Mouse (Mus musculus) ES-E14 (cell line): Measurements from ENCODE around the gene Rsl1d1.

Source experiments
- CHD2 ChIP-seq: IDR thresholded peaks from 2 replicates; pipeline ENCODE4 v1.6.1; 2014; ENCODE audit warnings: mild to moderate bottlenecking, low read depth, low read length, inconsistent platforms
- HCFC1 ChIP-seq: IDR thresholded peaks from 2 replicates; pipeline ENCODE4 v1.6.1; 2012; ENCODE audit warnings: low read length, inconsistent platforms, borderline replicate concordance; ENCODE audit not compliant: insufficient read depth
- MAFK ChIP-seq: IDR thresholded peaks from 2 replicates; pipeline ENCODE4 v1.6.1; 2014; ENCODE audit warnings: mild to moderate bottlenecking, low read depth, low read length, inconsistent platforms; ENCODE audit not compliant: insufficient read depth
- ZC3H11A ChIP-seq: IDR thresholded peaks from 2 replicates; pipeline ENCODE4 v1.6.1; 2012; ENCODE audit warnings: low read depth, mild to moderate bottlenecking, inconsistent platforms, low read length, borderline replicate concordance
- ZNF384 ChIP-seq: IDR thresholded peaks from 2 replicates; pipeline ENCODE4 v1.6.1; 2012; ENCODE audit warnings: low read depth, low read length, inconsistent platforms

DNA sequence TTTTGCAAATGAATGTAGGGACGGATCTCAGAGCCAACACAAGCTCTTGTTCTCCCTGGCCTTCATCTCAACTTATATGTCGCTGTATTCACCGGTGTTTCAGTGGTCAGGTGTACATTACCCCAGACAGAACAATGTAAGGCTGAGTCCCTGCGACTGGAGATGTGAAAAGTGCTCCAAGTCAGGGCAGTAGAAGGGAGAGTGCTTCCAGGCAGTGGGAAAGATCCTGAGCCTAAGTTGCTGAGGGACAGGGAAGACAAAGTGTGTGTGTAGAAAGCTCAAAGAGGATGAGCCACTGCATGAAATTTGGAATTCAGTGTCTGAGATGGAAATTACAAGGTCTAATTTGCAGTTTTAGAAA is 26.3 kb downstream of the Rsl1d1 start:
- TF ChIP-seq HCFC1 (no peak), CHD2 (no peak), ZC3H11A (no peak), MAFK (no peak), ZNF384 (no peak)
